Mouse (Mus musculus) myocyte (in vitro differentiated cells): Measurements from ENCODE around the gene Cblc.

ENCODE experiments used
- CEBPB ChIP-seq: IDR thresholded peaks from 2 replicates; pipeline ENCODE4 v1.6.1; 2011; ENCODE audit warnings: mild to moderate bottlenecking, moderate library complexity; ENCODE audit not compliant: poor library complexity, insufficient read depth, severe bottlenecking
- E2F4 ChIP-seq: IDR thresholded peaks from one replicate; pipeline ENCODE4 v1.6.1; 2011; ENCODE audit warnings: mild to moderate bottlenecking, control low read depth, moderate library complexity; ENCODE audit not compliant: insufficient read depth
- MAX ChIP-seq: IDR thresholded peaks from one replicate; pipeline ENCODE4 v1.6.1; 2011; ENCODE audit warnings: low read depth, mild to moderate bottlenecking, control low read depth
- MYOD1 ChIP-seq, 3 experiments: IDR thresholded peaks; one replicate each; pipeline ENCODE4 v1.6.1; 2011; ENCODE audit warnings: control low read depth in 2 of 3, low read depth in 2 of 3, mild to moderate bottlenecking in 2 of 3, moderate library complexity in 1 of 3; ENCODE audit not compliant: insufficient read length in 2 of 3, control insufficient read depth in 1 of 3
- MYOG ChIP-seq, 3 experiments: IDR thresholded peaks; one replicate each; pipeline ENCODE4 v1.6.1; 2011; ENCODE audit warnings: control low read depth in 2 of 3, low read depth in 2 of 3, mild to moderate bottlenecking in 2 of 3; ENCODE audit not compliant: insufficient read length in 2 of 3, control insufficient read depth in 1 of 3, insufficient read depth in 1 of 3
- POLR2A ChIP-seq: IDR thresholded peaks from one replicate; pipeline ENCODE4 v1.6.1; 2011; ENCODE audit warnings: low read depth, mild to moderate bottlenecking, control low read depth, moderate library complexity; ENCODE audit not compliant: insufficient read length
- POLR2AphosphoS2 ChIP-seq: IDR thresholded peaks from one replicate; pipeline ENCODE4 v1.6.1; 2011; ENCODE audit warnings: low read depth, control low read depth; ENCODE audit not compliant: insufficient read length
- TCF12 ChIP-seq: IDR thresholded peaks from one replicate; pipeline ENCODE4 v1.6.1; 2011; ENCODE audit warnings: mild to moderate bottlenecking, control low read depth; ENCODE audit not compliant: poor library complexity, insufficient read depth, severe bottlenecking
- TCF3 ChIP-seq: IDR thresholded peaks from one replicate; pipeline ENCODE4 v1.6.1; 2011; ENCODE audit warnings: low read depth, control low read depth; ENCODE audit not compliant: insufficient read length

DNA sequence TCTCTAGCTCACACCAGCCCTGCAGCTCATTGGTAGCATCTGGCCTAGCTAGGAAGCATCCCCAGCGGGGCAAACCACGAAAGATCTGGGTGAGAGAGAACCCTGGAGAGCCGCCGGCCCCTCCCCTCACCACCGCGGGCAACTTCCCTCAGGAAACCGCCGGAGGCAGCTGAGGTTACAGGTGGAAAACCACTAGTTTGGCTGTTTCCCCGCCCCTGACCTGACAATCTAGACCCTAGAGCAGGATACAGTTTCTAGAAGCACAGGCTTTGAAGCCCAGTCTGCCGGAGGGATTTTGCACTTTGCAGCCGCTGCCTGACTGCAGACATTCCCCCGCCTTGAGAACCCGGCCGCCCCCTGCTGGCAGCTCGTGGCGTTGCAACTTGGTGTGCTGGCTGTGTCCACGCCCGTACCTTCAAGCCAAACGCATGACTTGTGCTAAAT lies 6.7 kb downstream of the Cblc start:
- TF ChIP-seq E2F4 (no peak), POLR2A (no peak), TCF3 (no peak), MAX (no peak), TCF12 (no peak), MYOD1 (IDR thresholded peaks at IDR 0.05; ENCODE audit: control insufficient read depth in 1 of 3, insufficient read length in 2 of 3, low read depth in 2 of 3) (no peak), POLR2AphosphoS2 (no peak), CEBPB (no peak), MYOG (IDR thresholded peaks at IDR 0.05; ENCODE audit: control insufficient read depth in 1 of 3, insufficient read depth in 1 of 3, insufficient read length in 2 of 3, low read depth in 2 of 3) (no peak)
